Comparison of ENCODE assay signal across 7 mouse cellular contexts in the genomic region with DNA sequence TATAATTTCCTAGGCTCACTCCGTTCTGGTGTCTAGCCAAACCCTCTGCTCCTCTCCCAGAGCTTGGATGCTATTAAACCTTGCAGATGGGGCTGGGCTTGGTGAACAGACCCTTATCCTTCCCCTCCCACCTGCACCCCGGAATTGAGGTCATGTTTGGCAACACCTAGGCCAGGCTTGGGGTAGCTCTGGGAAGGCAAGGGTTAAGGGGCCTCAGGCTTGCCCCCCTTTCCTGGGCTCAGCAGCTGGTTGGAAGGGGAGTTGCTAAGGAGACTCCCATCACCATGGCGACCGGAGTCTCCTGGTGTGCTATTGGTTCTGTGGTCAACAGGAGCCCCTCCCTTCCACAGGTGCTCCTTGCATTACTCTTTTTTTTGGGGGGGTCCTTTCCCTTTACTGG. TPM values are rescaled to one million over a fixed set of nuclear protein-coding genes. Genes with fewer than 3 reads are reported as not detected.
DNase-seq lines count a peak whose midpoint lies in the region; ATAC-seq lines count a peak whose summit lies in the region.

No protein-coding gene starts in this region.

- H3K9ac ChIP-seq in embryonic facial prominence, embryonic 14.5 days (ENCODE audit: low read depth, low read length), result no peak overlapping the region
- peak overlapping the region; percentile 87 for H3K9ac ChIP-seq in midbrain, embryonic 15.5 days

- 0 out of 2 replicates have a peak, but pooled peaks cover 3% of the 10 kb centered on the region for H3K4me1 ChIP-seq in embryonic facial prominence, embryonic 14.5 days (ENCODE audit: control insufficient read depth, insufficient read depth, low read length)
- peaks cover 32% of the 10 kb centered on the region for H3K4me1 ChIP-seq in midbrain, embryonic 15.5 days

- H3K9me3 ChIP-seq in embryonic facial prominence, embryonic 14.5 days (ENCODE audit: control insufficient read depth, low read length), result no peaks in the 10 kb centered on the region
- H3K9me3 ChIP-seq in midbrain, embryonic 15.5 days, result no peaks in the 10 kb centered on the region

- H3K27ac ChIP-seq in embryonic facial prominence, embryonic 14.5 days (replicated peaks; ENCODE audit: low read depth, low read length), result no peak overlapping the region
- peak overlapping the region; percentile 79 for H3K27ac ChIP-seq in midbrain, embryonic 15.5 days

- WGBS in embryonic facial prominence, embryonic 14.5 days, result 18% methylated on average over 4 of the region's 4 CpGs
- 10% methylated on average over 4 of the region's 4 CpGs for WGBS in midbrain, embryonic 15.5 days

- peak; percentile 77 for ATAC-seq in embryonic facial prominence, embryonic 14.5 days (ENCODE audit: low read depth)
- peak; percentile 86 for ATAC-seq in midbrain, embryonic 15.5 days (replicated peaks)

- H3K4me3 ChIP-seq in embryonic facial prominence, embryonic 14.5 days (ENCODE audit: low read depth, low read length), result no peak overlapping the region
- peak overlapping the region; percentile 87 for H3K4me3 ChIP-seq in midbrain, embryonic 15.5 days

- H3K36me3 ChIP-seq in embryonic facial prominence, embryonic 14.5 days (ENCODE audit: control insufficient read depth, insufficient read depth, low read length), result no peaks in the 10 kb centered on the region
- 0 out of 2 replicates have a peak, but pooled peaks cover 3% of the 10 kb centered on the region for H3K36me3 ChIP-seq in midbrain, embryonic 15.5 days (replicated peaks)

- H3K27me3 ChIP-seq in embryonic facial prominence, embryonic 14.5 days (replicated peaks; ENCODE audit: control insufficient read depth, insufficient read depth, low read length), result no peaks in the 10 kb centered on the region
- no peaks in the 10 kb centered on the region for H3K27me3 ChIP-seq in midbrain, embryonic 15.5 days (replicated peaks)

- peak; percentile 83 to 87 for DNase-seq in cerebellum, postnatal 10 days
- peak; percentile 60 for DNase-seq in embryonic facial prominence, embryonic 14.5 days (ENCODE audit: low spot score)
- peak; percentile 90 for DNase-seq in layer of hippocampus, adult 9-11 months
- no peak for DNase-seq in gastrocnemius, adult 8-10 months (ENCODE audit: low spot score in 2 of 2)
- DNase-seq in spleen, postnatal 36 days (ENCODE audit: low spot score in 2 of 2), result no peak
- no peak for DNase-seq in urinary bladder, postnatal 36 days (ENCODE audit: low spot score in 2 of 2)

- H3K4me2 ChIP-seq in embryonic facial prominence, embryonic 14.5 days (ENCODE audit: low read depth, low read length), result peak overlapping the region; percentile 55
- peak overlapping the region; percentile 85 for H3K4me2 ChIP-seq in midbrain, embryonic 15.5 days

RNA-seq across cellular contexts. Expression of a gene that starts 32.5 kb away (rescaled TPM):
- polyA plus RNA-seq in embryonic facial prominence, embryonic 14.5 days (2014; fragmentation: Nextera tagmentation; extraction: Ambion mirVana), result 6.2 and 6.9 TPM in 2 replicates
- 42.7 and 44.5 TPM in 2 replicates for polyA plus RNA-seq in midbrain, embryonic 15.5 days (2015; fragmentation: Nextera tagmentation; extraction: Ambion mirVana)
- total RNA-seq in gastrocnemius, adult 8-10 months (2022), result 10 to 100 TPM; 40.7 to 51.5 (median 47.0) TPM

RNA-seq across cellular contexts. Expression of a gene that starts 41.2 kb away (rescaled TPM):
- polyA plus RNA-seq in embryonic facial prominence, embryonic 14.5 days (2014; fragmentation: Nextera tagmentation; extraction: Ambion mirVana), result 43.0 and 49.6 TPM in 2 replicates
- 75.4 and 78.7 TPM in 2 replicates for polyA plus RNA-seq in midbrain, embryonic 15.5 days (2015; fragmentation: Nextera tagmentation; extraction: Ambion mirVana)
- total RNA-seq in gastrocnemius, adult 8-10 months (2022), result 10 to 100 TPM; 54.9 to 59.4 (median 57.4) TPM

RNA-seq across cellular contexts. Expression of a gene that starts 48.2 kb away (rescaled TPM):
- 259 and 298 TPM in 2 replicates for polyA plus RNA-seq in embryonic facial prominence, embryonic 14.5 days (2014; fragmentation: Nextera tagmentation; extraction: Ambion mirVana)
- 215 and 226 TPM in 2 replicates for polyA plus RNA-seq in midbrain, embryonic 15.5 days (2015; fragmentation: Nextera tagmentation; extraction: Ambion mirVana)
- 100 to 1,000 TPM in 3 of 4 experiments, 10 to 100 TPM in 1; 95.0 to 132 (median 111) TPM for total RNA-seq in gastrocnemius, adult 8-10 months (2022)

RNA-seq across cellular contexts. Expression of a gene that starts 50.3 kb away (rescaled TPM):
- 0.96 and 1.3 TPM in 2 replicates for polyA plus RNA-seq in embryonic facial prominence, embryonic 14.5 days (2014; fragmentation: Nextera tagmentation; extraction: Ambion mirVana)
- 2.8 and 4.2 TPM in 2 replicates for polyA plus RNA-seq in midbrain, embryonic 15.5 days (2015; fragmentation: Nextera tagmentation; extraction: Ambion mirVana)
- under 1 TPM; 0.10 to 0.29 (median 0.15) TPM for total RNA-seq in gastrocnemius, adult 8-10 months (2022)

Comparison
In these comparisons a context has a peak if more than half of its experiments do, and no peak if none do; other contexts are left out.
1. DNase-seq: peak in cerebellum, postnatal 10 days (2 of 2), embryonic facial prominence, embryonic 14.5 days (single experiment) and layer of hippocampus, adult 9-11 months (single experiment); none in gastrocnemius, adult 8-10 months (0 of 2), spleen, postnatal 36 days (0 of 2) and urinary bladder, postnatal 36 days (0 of 2).